Mouse (Mus musculus): ENCODE results near the gene Coch. TPM values are rescaled to one million over a fixed set of nuclear protein-coding genes. Genes with fewer than 3 reads are reported as not detected.

Gene Coch
- total RNA-seq (2023) = not detected

GRCm38 (mm10) chr12:51593229-51594029 is at the start of gene Coch:
TSS of gene Coch (plus strand) at chr12:51593341.

Other genes with a start within 250 kb of the Coch start
- 10 to 100 TPM; 17.0 to 17.9 TPM for gene G2e3, start 245.3 kb upstream of the Coch start, total RNA-seq (2023)
- 10 to 100 TPM; 51.7 to 51.8 TPM for gene Scfd1, start 215.8 kb upstream of the Coch start, total RNA-seq (2023)
- 10 to 100 TPM; 18.1 to 23.0 TPM for gene Ap4s1, start 97.7 kb downstream of the Coch start, total RNA-seq (2023)
- 10 to 100 TPM; 56.0 to 57.4 TPM for gene Strn3, start 98.6 kb downstream of the Coch start, total RNA-seq (2023)
- 100 to 1,000 TPM; 140 to 142 TPM for gene Hectd1, start 236.2 kb downstream of the Coch start, total RNA-seq (2023)

All from T-cell, adult 66 days (primary cell).